Mouse (Mus musculus) liver, adult 2 months (tissue): ENCODE results near the gene Tyw1.

Experiments
- CTCF ChIP-seq: fragments of 200-500 bp; IDR thresholded peaks from 2 replicates; pipeline ENCODE4 v1.5.1; 2011; ENCODE audit warnings: low read depth, low read length, control low read depth
- POLR2A ChIP-seq: fragments of 200-500 bp; IDR thresholded peaks from 2 replicates; pipeline ENCODE4 v1.6.1; 2011; ENCODE audit warnings: low read length, control low read depth; ENCODE audit not compliant: insufficient read depth; ENCODE audit errors: extremely low read depth

GRCm38 (mm10) chr5:130290775-130291174 lies 35.4 kb downstream of the Tyw1 start:
- TF ChIP-seq CTCF (no peak), POLR2A (no peak)
